Mouse (Mus musculus): ENCODE measurements at regions not wholly inside any gene's neighbourhood (a gene's known extent, or its start where the extent isn't known, plus 50 kb on each side); places are given as distances from the start of the nearest gene placed in this dataset.

GRCm38 (mm10) chr13:51899319-51900042 lies 53.0 kb downstream of the Gadd45g start:
- H3K27me3 ChIP-seq (ENCODE audit: control insufficient read depth in 1 of 2, insufficient read depth in 2 of 2, low read length in 2 of 2), result no peaks in the 10 kb centered on the region
- no peak overlapping the region for H3K4me3 ChIP-seq (ENCODE audit: control insufficient read depth in 1 of 2, insufficient read depth in 1 of 2, low read depth in 2 of 2, low read length in 2 of 2)
- no peak overlapping the region for H3K27ac ChIP-seq (ENCODE audit: control insufficient read depth, low read depth, low read length)
- no peaks in the 10 kb centered on the region for H3K9me3 ChIP-seq (replicated peaks; ENCODE audit: insufficient read depth, low read length)
- H3K4me1 ChIP-seq (ENCODE audit: control insufficient read depth in 1 of 2, insufficient read depth in 2 of 2, low read length in 2 of 2), result no peaks in the 10 kb centered on the region
- no peak overlapping the region for H3K9ac ChIP-seq (ENCODE audit: control insufficient read depth, low read depth, low read length, poor library complexity, severe bottlenecking)
- H3K79me2 ChIP-seq (ENCODE audit: control insufficient read depth, insufficient read depth, low read length, poor library complexity), result no peaks in the 10 kb centered on the region
- DNase-seq (ENCODE audit: low read depth, low spot score), result no peak
- no peaks in the 10 kb centered on the region for H3K36me3 ChIP-seq (ENCODE audit: control insufficient read depth in 1 of 2, insufficient read depth in 2 of 2, low read length in 2 of 2)
- TF ChIP-seq POLR2A (IDR thresholded peaks at IDR 0.05; ENCODE audit: control insufficient read depth in 1 of 2, insufficient read depth in 1 of 2, low read depth in 1 of 2, low read length in 2 of 2, poor library complexity in 1 of 2) (no peak), USF2 (IDR thresholded peaks at IDR 0.05; ENCODE audit: borderline replicate concordance in 1 of 2, insufficient read depth in 1 of 2, low read depth in 1 of 2, low read length in 2 of 2) (no peak), ZKSCAN1 (IDR thresholded peaks at IDR 0.05; ENCODE audit: low read depth, low read length) (no peak), TAL1 (IDR thresholded peaks at IDR 0.05; ENCODE audit: low read length) (no peak), BHLHE40 (IDR thresholded peaks at IDR 0.05; ENCODE audit: borderline replicate concordance, low read depth, low read length) (no peak), SIN3A (IDR thresholded peaks at IDR 0.05; ENCODE audit: low read length) (no peak), ZMIZ1 (IDR thresholded peaks at IDR 0.05; ENCODE audit: low read depth, low read length) (no peak), POLR2AphosphoS2 (IDR thresholded peaks at IDR 0.05; ENCODE audit: low read length) (no peak), USF1 (IDR thresholded peaks at IDR 0.05; ENCODE audit: low read depth, low read length) (no peak), TBP (IDR thresholded peaks at IDR 0.05; ENCODE audit: low read depth, low read length) (no peak), HCFC1 (IDR thresholded peaks at IDR 0.05; ENCODE audit: low read depth, low read length) (no peak), ELF1 (IDR thresholded peaks at IDR 0.05; ENCODE audit: low read depth, low read length) (no peak), NRF1 (IDR thresholded peaks at IDR 0.05; ENCODE audit: insufficient read depth, low read depth, low read length, poor library complexity, severe bottlenecking) (no peak), NELFE (IDR thresholded peaks at IDR 0.05; ENCODE audit: low read depth, low read length) (no peak), SMC3 (IDR thresholded peaks at IDR 0.05; ENCODE audit: low read depth, low read length) (no peak), KAT2A (conservative IDR thresholded peaks at IDR 0.05; ENCODE audit: low read depth, low read length) (no peak)

- H3K36me3 ChIP-seq (ENCODE audit: control insufficient read depth in 1 of 2, insufficient read depth in 2 of 2, low read length in 2 of 2), result no peaks in the 10 kb centered on the region
- no peak overlapping the region for H3K9ac ChIP-seq (ENCODE audit: control insufficient read depth, low read depth, low read length, poor library complexity, severe bottlenecking)
- TF ChIP-seq KAT2A (conservative IDR thresholded peaks at IDR 0.05; ENCODE audit: low read depth, low read length) (no peak), SMC3 (IDR thresholded peaks at IDR 0.05; ENCODE audit: low read depth, low read length) (no peak), CHD2 (IDR thresholded peaks at IDR 0.05; ENCODE audit: low read length) (no peak), SIN3A (IDR thresholded peaks at IDR 0.05; ENCODE audit: low read length) (no peak), TAL1 (IDR thresholded peaks at IDR 0.05; ENCODE audit: low read length) (no peak), USF2 (IDR thresholded peaks at IDR 0.05; ENCODE audit: borderline replicate concordance in 1 of 2, insufficient read depth in 1 of 2, low read depth in 1 of 2, low read length in 2 of 2) (no peak), GABPA (IDR thresholded peaks at IDR 0.05; ENCODE audit: low read depth, low read length) (no peak), ELF1 (IDR thresholded peaks at IDR 0.05; ENCODE audit: low read depth, low read length) (no peak), MAX (IDR thresholded peaks at IDR 0.05; ENCODE audit: low read length) (no peak), MAZ (IDR thresholded peaks at IDR 0.05; ENCODE audit: low read depth, low read length) (no peak), EP300 (IDR thresholded peaks at IDR 0.05; ENCODE audit: low read depth in 1 of 2, low read length in 2 of 2) (no peak), POLR2A (IDR thresholded peaks at IDR 0.05; ENCODE audit: control insufficient read depth in 1 of 2, insufficient read depth in 1 of 2, low read depth in 1 of 2, low read length in 2 of 2, poor library complexity in 1 of 2) (no peak), USF1 (IDR thresholded peaks at IDR 0.05; ENCODE audit: low read depth, low read length) (no peak), MYB (IDR thresholded peaks at IDR 0.05; ENCODE audit: low read depth, low read length) (no peak), TBP (IDR thresholded peaks at IDR 0.05; ENCODE audit: low read depth, low read length) (no peak)
- DNase-seq (ENCODE audit: low read depth, low spot score), result no peak
- no peak overlapping the region for H3K4me3 ChIP-seq (ENCODE audit: control insufficient read depth in 1 of 2, insufficient read depth in 1 of 2, low read depth in 2 of 2, low read length in 2 of 2)
- H3K4me1 ChIP-seq (ENCODE audit: control insufficient read depth in 1 of 2, insufficient read depth in 2 of 2, low read length in 2 of 2), result no peaks in the 10 kb centered on the region
- no peaks in the 10 kb centered on the region for H3K27me3 ChIP-seq (ENCODE audit: control insufficient read depth in 1 of 2, insufficient read depth in 2 of 2, low read length in 2 of 2)
- no peak overlapping the region for H3K27ac ChIP-seq (ENCODE audit: control insufficient read depth, low read depth, low read length)
- H3K79me2 ChIP-seq (ENCODE audit: control insufficient read depth, insufficient read depth, low read length, poor library complexity), result no peaks in the 10 kb centered on the region
- no peaks in the 10 kb centered on the region for H3K9me3 ChIP-seq (replicated peaks; ENCODE audit: insufficient read depth, low read length)
Observed at GRCm38 (mm10) chr13:51900043-51900440, 53.6 kb downstream of the Gadd45g start.

Measured in MEL (cell line).